Mouse (Mus musculus) stomach, embryonic 14.5 days (tissue): ENCODE results near the gene Pih1d2. TPM values are rescaled to one million over a fixed set of nuclear protein-coding genes. Genes with fewer than 3 reads are reported as not detected.
A peak's percentile ranks its signal among the peaks of the same experiment; 100 is the strongest.

Experiments used
- ATAC-seq: fragments of 200-750 bp; cut with Nextera tagmentation; 2 replicates; pipeline ENCODE4 v1.8.0; 2017; ENCODE audit warnings: low read depth, moderate TSS enrichment; ENCODE audit not compliant: insufficient number of reproducible peaks, insufficient read depth, low FRiP score
- H3K27ac ChIP-seq: fragments of 300-500 bp; sonication (generic); 2 replicates; pipeline ENCODE4 v1.5.1; 2014; ENCODE audit warnings: mild to moderate bottlenecking, low read length, moderate library complexity, mixed read lengths
- H3K27me3 ChIP-seq: fragments of 300-500 bp; sonication (generic); 2 replicates; pipeline ENCODE4 v1.6.1; 2014; ENCODE audit warnings: low read length, control low read depth, mixed read lengths; ENCODE audit not compliant: control insufficient read depth, insufficient read depth
- H3K36me3 ChIP-seq: fragments of 300-500 bp; sonication (generic); 2 replicates; pipeline ENCODE4 v1.6.1; 2014; ENCODE audit warnings: mild to moderate bottlenecking, control low read depth, low read length, moderate library complexity, mixed read lengths; ENCODE audit not compliant: control insufficient read depth, insufficient read depth
- H3K4me1 ChIP-seq: fragments of 300-500 bp; sonication (generic); 2 replicates; pipeline ENCODE4 v1.6.1; 2014; ENCODE audit warnings: low read length, control low read depth, mixed read lengths; ENCODE audit not compliant: control insufficient read depth, insufficient read depth
- H3K4me2 ChIP-seq: fragments of 300-500 bp; sonication (generic); replicated peaks from 2 replicates; pipeline ENCODE4 v1.6.1; 2014; ENCODE audit warnings: low read depth, low read length, control low read depth
- H3K4me3 ChIP-seq: fragments of 300-500 bp; sonication (generic); 2 replicates; pipeline ENCODE4 v1.5.1; 2014; ENCODE audit warnings: low read depth, low read length, control low read depth
- H3K9ac ChIP-seq: fragments of 300-500 bp; sonication (generic); replicated peaks from 2 replicates; pipeline ENCODE4 v1.6.1; 2014; ENCODE audit warnings: low read depth, mild to moderate bottlenecking, control low read depth, low read length, moderate library complexity, mixed read lengths
- H3K9me3 ChIP-seq: fragments of 300-500 bp; sonication (generic); 2 replicates; pipeline ENCODE4 v1.6.1; 2016; ENCODE audit warnings: low read depth, low read length, control low read depth; ENCODE audit not compliant: control insufficient read depth
- WGBS: fragments of 180-500 bp; shearing (Covaris S2); extraction: QIAGEN DNeasy Blood & Tissue Kit; methylation state at CpG from one replicate; pipeline ENCODE4 v1.1.7; 2014; 5-methylcytosine and 5-hydroxymethylcytosine counted together
- polyA plus RNA-seq: library from polyadenylated mRNA; unstranded; fragments of >200 nt; fragmentation: Nextera tagmentation; extraction: Ambion mirVana; gene quantifications from 2 replicates; pipeline ENCODE4 v1.2.1, GENCODE M21; 2014

Gene Pih1d2
- polyA plus RNA-seq, result 4.7 and 5.4 TPM in 2 replicates

- no peaks in the 10 kb centered on the region for H3K9me3 ChIP-seq
- no peaks in the 10 kb centered on the region for H3K27me3 ChIP-seq
- peak; percentile 91 for ATAC-seq
- H3K9ac ChIP-seq, result peak within 1 kb of the TSS; percentile 92
- peak within 1 kb of the TSS; percentile 97 for H3K27ac ChIP-seq
- peak within 1 kb of the TSS; percentile 72 for H3K4me2 ChIP-seq
- WGBS, result under 1% methylated on average over 73 of the region's 81 CpGs
- H3K4me3 ChIP-seq, result peak within 1 kb of the TSS; percentile 97
- peaks cover 22% of the 10 kb centered on the region for H3K36me3 ChIP-seq
- H3K4me1 ChIP-seq, result 0 out of 2 replicates have a peak, but pooled peaks cover 7% of the 10 kb centered on the region
These were observed at the start of gene Pih1d2, which contains the start of gene Nkapd1 for GRCm38 (mm10) chr9:50616766-50617603. Gene Pih1d2, plus strand, starts transcription at chr9:50617321. Gene Nkapd1, minus strand, starts transcription at chr9:50617464.

- Histone ChIP-seq H3K9me3 (no peaks in the 10 kb centered on the region), H3K27ac (no peak overlapping the region), H3K4me2 (no peak overlapping the region), H3K4me1 (no peaks in the 10 kb centered on the region), H3K9ac (no peak overlapping the region), H3K4me3 (no peak overlapping the region), H3K36me3 (no peaks in the 10 kb centered on the region), H3K27me3 (no peaks in the 10 kb centered on the region)
- 83% methylated on average over 4 of the region's 4 CpGs for WGBS
- ATAC-seq, result no peak
These were observed 49.7 kb upstream of the Pih1d2 start for GRCm38 (mm10) chr9:50567372-50567771.

GRCm38 (mm10) chr9:50567881-50568280 is 49.2 kb upstream of the Pih1d2 start:
- H3K36me3 ChIP-seq, result no peaks in the 10 kb centered on the region
- H3K4me2 ChIP-seq, result no peak overlapping the region
- ATAC-seq, result no peak
- H3K4me1 ChIP-seq, result no peaks in the 10 kb centered on the region
- H3K4me3 ChIP-seq, result no peak overlapping the region
- 88% methylated on average over 2 of the region's 2 CpGs for WGBS
- no peak overlapping the region for H3K27ac ChIP-seq
- H3K9me3 ChIP-seq, result no peaks in the 10 kb centered on the region
- H3K9ac ChIP-seq, result no peak overlapping the region
- no peaks in the 10 kb centered on the region for H3K27me3 ChIP-seq

- no peaks in the 10 kb centered on the region for H3K9me3 ChIP-seq
- 64% methylated on average over 10 of the region's 10 CpGs for WGBS
- no peaks in the 10 kb centered on the region for H3K36me3 ChIP-seq
- no peak overlapping the region for H3K27ac ChIP-seq
- no peak for ATAC-seq
- no peak overlapping the region for H3K4me2 ChIP-seq
- no peak overlapping the region for H3K4me3 ChIP-seq
- no peaks in the 10 kb centered on the region for H3K4me1 ChIP-seq
- no peak overlapping the region for H3K9ac ChIP-seq
- H3K27me3 ChIP-seq, result no peaks in the 10 kb centered on the region
These were observed 47.3 kb upstream of the Pih1d2 start for GRCm38 (mm10) chr9:50569599-50570525.

- Histone ChIP-seq H3K4me2 (no peak overlapping the region), H3K4me1 (no peaks in the 10 kb centered on the region), H3K27me3 (no peaks in the 10 kb centered on the region), H3K4me3 (no peak overlapping the region), H3K36me3 (no peaks in the 10 kb centered on the region), H3K27ac (no peak overlapping the region), H3K9me3 (no peaks in the 10 kb centered on the region), H3K9ac (no peak overlapping the region)
- WGBS, result 36% methylated on average over 4 of the region's 4 CpGs
- no peak for ATAC-seq
These were observed 36.8 kb upstream of the Pih1d2 start for GRCm38 (mm10) chr9:50580370-50580769.

GRCm38 (mm10) chr9:50585145-50585818 is 31.8 kb upstream of the Pih1d2 start:
- WGBS, result 75% methylated on average over 6 of the region's 6 CpGs
- H3K4me1 ChIP-seq, result no peaks in the 10 kb centered on the region
- H3K9me3 ChIP-seq, result no peaks in the 10 kb centered on the region
- H3K36me3 ChIP-seq, result no peaks in the 10 kb centered on the region
- no peak overlapping the region for H3K9ac ChIP-seq
- ATAC-seq, result no peak
- no peak overlapping the region for H3K27ac ChIP-seq
- H3K4me3 ChIP-seq, result no peak overlapping the region
- H3K27me3 ChIP-seq, result no peaks in the 10 kb centered on the region
- no peak overlapping the region for H3K4me2 ChIP-seq

- Histone ChIP-seq H3K4me3 (no peak overlapping the region), H3K4me2 (no peak overlapping the region), H3K4me1 (no peaks in the 10 kb centered on the region), H3K27ac (no peak overlapping the region), H3K9me3 (no peaks in the 10 kb centered on the region), H3K36me3 (no peaks in the 10 kb centered on the region), H3K27me3 (no peaks in the 10 kb centered on the region), H3K9ac (no peak overlapping the region)
- peak; percentile 65; the same call in 1 of the 2 replicates for ATAC-seq
- WGBS, result 58% methylated on average over 4 of the region's 4 CpGs
These were observed 30.2 kb upstream of the Pih1d2 start for GRCm38 (mm10) chr9:50586955-50587354.
